Mouse (Mus musculus) spleen, adult 2 months (tissue): Measurements from ENCODE around the gene Mms22l. TPM values are rescaled to one million over a fixed set of nuclear protein-coding genes. Genes with fewer than 3 reads are reported as not detected.

ENCODE experiments used
- DNase-seq, 2 experiments: peaks; one replicate each; pipeline versions ENCODE4 v3.0.0 to v3.0.0-alpha.2; 2012 to 2021; ENCODE audit warnings: low spot score in 2 of 2, low read depth in 1 of 2
- H3K27ac ChIP-seq: fragments of 200-500 bp; 2 replicates; pipeline ENCODE4 v1.5.1; 2012; ENCODE audit warnings: low read length, inconsistent platforms; ENCODE audit not compliant: insufficient read depth
- H3K27me3 ChIP-seq: fragments of 200-500 bp; 2 replicates; pipeline ENCODE4 v1.6.1; 2012; ENCODE audit warnings: mild to moderate bottlenecking, moderate library complexity, low read length, inconsistent platforms; ENCODE audit not compliant: control insufficient read depth, insufficient read depth
- H3K36me3 ChIP-seq: fragments of 200-500 bp; 2 replicates; pipeline ENCODE4 v1.6.1; 2012; ENCODE audit warnings: mild to moderate bottlenecking, low read length, inconsistent platforms; ENCODE audit not compliant: control insufficient read depth, insufficient read depth
- H3K4me1 ChIP-seq: fragments of 200-500 bp; 2 replicates; pipeline ENCODE4 v1.6.1; 2011; ENCODE audit warnings: inconsistent platforms; ENCODE audit not compliant: control insufficient read depth, insufficient read depth, insufficient read length
- H3K4me3 ChIP-seq: fragments of 200-500 bp; 2 replicates; pipeline ENCODE4 v1.5.1; 2011; ENCODE audit warnings: mild to moderate bottlenecking, inconsistent platforms; ENCODE audit not compliant: insufficient read depth, insufficient read length; ENCODE audit errors: extremely low read depth
- CTCF ChIP-seq: fragments of 200-500 bp; IDR thresholded peaks from 2 replicates; pipeline ENCODE4 v1.5.1; 2011; ENCODE audit warnings: mild to moderate bottlenecking, inconsistent platforms; ENCODE audit not compliant: insufficient read depth, insufficient read length, insufficient replicate concordance; ENCODE audit errors: extremely low read depth
- POLR2A ChIP-seq: fragments of 200-500 bp; IDR thresholded peaks from 2 replicates; pipeline ENCODE4 v1.6.1; 2011; ENCODE audit warnings: low read depth, low read length, inconsistent platforms
- WGBS: fragments of 180-500 bp; shearing (Covaris S2); methylation state at CpG from one replicate; pipeline ENCODE4 v1.1.7; 2018; 5-methylcytosine and 5-hydroxymethylcytosine counted together
- polyA plus RNA-seq: library from polyadenylated mRNA; depleted of rRNA; stranded (reverse); fragments of >200 nt; gene quantifications from 2 replicates; pipeline ENCODE4 v1.2.3, GENCODE M21; 2012

Gene Mms22l
- polyA plus RNA-seq, 1 experiment, result 3.6 TPM

GRCm38 (mm10) chr4:24556116-24556820 lies 60.0 kb downstream of the Mms22l start:
- 57% methylated on average over 6 of the region's 6 CpGs for WGBS
- no peak for DNase-seq

GRCm38 (mm10) chr4:24557149-24557548 lies 60.9 kb downstream of the Mms22l start:
- Histone ChIP-seq H3K4me3 (no peak overlapping the region), H3K27me3 (no peaks in the 10 kb centered on the region)
- 92% methylated on average over 4 of the region's 4 CpGs for WGBS

More at GRCm38 (mm10) chr4:24556116-24556820, 60.0 kb downstream of the Mms22l start:
- H3K4me3 ChIP-seq, result no peak overlapping the region
- H3K36me3 ChIP-seq, result no peaks in the 10 kb centered on the region
- H3K27me3 ChIP-seq, result no peaks in the 10 kb centered on the region
- TF ChIP-seq POLR2A, result no peak
- no peak for TF ChIP-seq CTCF
- H3K27ac ChIP-seq, result no peak overlapping the region
- no peaks in the 10 kb centered on the region for H3K4me1 ChIP-seq

GRCm38 (mm10) chr4:24568026-24568425 lies 71.8 kb downstream of the Mms22l start:
- WGBS, result 59% methylated on average over 6 of the region's 6 CpGs
- Histone ChIP-seq H3K4me1 (no peaks in the 10 kb centered on the region; the same call in 1 of the 2 replicates), H3K27ac (no peak overlapping the region), H3K27me3 (no peaks in the 10 kb centered on the region), H3K4me3 (no peak overlapping the region), H3K36me3 (no peaks in the 10 kb centered on the region)
- TF ChIP-seq POLR2A (no peak), CTCF (no peak)
- no peak for DNase-seq

More at GRCm38 (mm10) chr4:24557149-24557548, 60.9 kb downstream of the Mms22l start:
- Histone ChIP-seq H3K4me1 (no peaks in the 10 kb centered on the region), H3K27ac (no peak overlapping the region), H3K36me3 (no peaks in the 10 kb centered on the region)
- no peak for TF ChIP-seq POLR2A
- no peak for TF ChIP-seq CTCF
- no peak for DNase-seq

GRCm38 (mm10) chr4:24568989-24569556 lies 72.8 kb downstream of the Mms22l start:
- DNase-seq, result no peak
- H3K27me3 ChIP-seq, result no peaks in the 10 kb centered on the region
- TF ChIP-seq CTCF, result no peak
- TF ChIP-seq POLR2A, result no peak
- no peak overlapping the region for H3K4me3 ChIP-seq
- no peaks in the 10 kb centered on the region; the same call in 1 of the 2 replicates for H3K4me1 ChIP-seq
- 75% methylated on average over 7 of the region's 7 CpGs for WGBS
- H3K36me3 ChIP-seq, result no peaks in the 10 kb centered on the region
- H3K27ac ChIP-seq, result no peak overlapping the region

- 21% methylated on average over 6 of the region's 6 CpGs for WGBS
- Histone ChIP-seq H3K4me1 (no peaks in the 10 kb centered on the region; the same call in 1 of the 2 replicates), H3K36me3 (no peaks in the 10 kb centered on the region), H3K27me3 (no peaks in the 10 kb centered on the region), H3K27ac (no peak overlapping the region), H3K4me3 (no peak overlapping the region)
- DNase-seq, result peak in 1 of 2 experiments; percentile 66
- TF ChIP-seq CTCF (peak; percentile 84; the same call in 1 of the 2 replicates), POLR2A (no peak)
Measured at GRCm38 (mm10) chr4:24574276-24574675, 78.0 kb downstream of the Mms22l start.

- no peak for DNase-seq
- H3K27ac ChIP-seq, result no peak overlapping the region
- no peak overlapping the region for H3K4me3 ChIP-seq
- TF ChIP-seq POLR2A (no peak), CTCF (no peak)
- WGBS, result 90% methylated on average over 5 of the region's 5 CpGs
- no peaks in the 10 kb centered on the region for H3K27me3 ChIP-seq
- no peaks in the 10 kb centered on the region for H3K4me1 ChIP-seq
- H3K36me3 ChIP-seq, result no peaks in the 10 kb centered on the region; the same call in 1 of the 2 replicates
Measured at GRCm38 (mm10) chr4:24577594-24577993, 81.3 kb downstream of the Mms22l start.

- DNase-seq, result no peak
- Histone ChIP-seq H3K4me1 (no peaks in the 10 kb centered on the region), H3K36me3 (peaks cover 1% of the 10 kb centered on the region; the same call in 1 of the 2 replicates), H3K27ac (no peak overlapping the region), H3K27me3 (no peaks in the 10 kb centered on the region), H3K4me3 (no peak overlapping the region)
- 55% methylated on average over 1 of the region's 1 CpGs for WGBS
- TF ChIP-seq POLR2A, result no peak
- TF ChIP-seq CTCF, result no peak
Measured at GRCm38 (mm10) chr4:24582295-24582694, 86.0 kb downstream of the Mms22l start.
